Mouse (Mus musculus): ENCODE data around the gene Daam1.

- TF ChIP-seq CTCF (conservative IDR thresholded peaks at IDR 0.05; ENCODE audit: low read length), result no peak
- no peak for TF ChIP-seq NANOG (IDR thresholded peaks at IDR 0.05; ENCODE audit: borderline replicate concordance, low read length)
- TF ChIP-seq POU5F1 (IDR thresholded peaks at IDR 0.05; ENCODE audit: borderline replicate concordance, low read length), result no peak
Measured at GRCm38 (mm10) chr12:71969022-71969421, 138.1 kb downstream of the Daam1 start.
